ENCODE assay signal across 7 mouse cellular contexts in genomic region chr19:46037243-46037924, GRCm38 (mm10). TPM values are rescaled to one million over a fixed set of nuclear protein-coding genes. Genes with fewer than 3 reads are reported as not detected.
DNase-seq lines count a peak whose midpoint lies in the region; ATAC-seq lines count a peak whose summit lies in the region.

No protein-coding gene starts in this region.

- DNase-seq in neural tube, embryonic 11.5 days (ENCODE audit: low spot score), result no peak
- no peak for DNase-seq in neural tube, embryonic 10.5 days (ENCODE audit: extremely low spot score, low spot score)
- no peak for DNase-seq in retina, embryonic 14.5 days (ENCODE audit: low spot score)
- DNase-seq in left cerebral cortex, postnatal 25 days (ENCODE audit: low spot score in 2 of 2), result no peak

- peaks cover 33% of the 10 kb centered on the region for H3K36me3 ChIP-seq in neural tube, embryonic 11.5 days (ENCODE audit: control insufficient read depth, insufficient read depth, low read length)
- H3K36me3 ChIP-seq in embryonic facial prominence, embryonic 13.5 days, result peaks cover 43% of the 10 kb centered on the region
- H3K36me3 ChIP-seq in limb, embryonic 12.5 days, result peaks cover 48% of the 10 kb centered on the region
- peaks cover 37% of the 10 kb centered on the region for H3K36me3 ChIP-seq in neural tube, embryonic 15.5 days

- H3K9me3 ChIP-seq in neural tube, embryonic 11.5 days (ENCODE audit: control insufficient read depth, low read length), result no peaks in the 10 kb centered on the region
- no peaks in the 10 kb centered on the region for H3K9me3 ChIP-seq in embryonic facial prominence, embryonic 13.5 days
- H3K9me3 ChIP-seq in limb, embryonic 12.5 days, result no peaks in the 10 kb centered on the region
- no peaks in the 10 kb centered on the region for H3K9me3 ChIP-seq in neural tube, embryonic 15.5 days (replicated peaks)

- no peak for ATAC-seq in neural tube, embryonic 11.5 days (ENCODE audit: insufficient read depth, low FRiP score, low TSS enrichment)
- ATAC-seq in embryonic facial prominence, embryonic 13.5 days (ENCODE audit: insufficient number of reproducible peaks, insufficient read depth, low FRiP score, low TSS enrichment, low read depth), result no peak
- no peak for ATAC-seq in limb, embryonic 12.5 days (ENCODE audit: insufficient number of reproducible peaks, insufficient read depth, low FRiP score, low TSS enrichment, low read depth)
- ATAC-seq in neural tube, embryonic 15.5 days (ENCODE audit: low FRiP score), result no peak

- peak overlapping the region; percentile 98 for H3K4me3 ChIP-seq in neural tube, embryonic 11.5 days (ENCODE audit: low read depth, low read length)
- H3K4me3 ChIP-seq in embryonic facial prominence, embryonic 13.5 days, result peak overlapping the region; percentile 97
- peak overlapping the region; percentile 95 for H3K4me3 ChIP-seq in limb, embryonic 12.5 days (replicated peaks)
- peak overlapping the region; percentile 73 for H3K4me3 ChIP-seq in neural tube, embryonic 15.5 days (replicated peaks)

- 45% methylated on average over 6 of the region's 6 CpGs for WGBS in neural tube, embryonic 11.5 days
- 16% methylated on average over 6 of the region's 6 CpGs for WGBS in embryonic facial prominence, embryonic 13.5 days
- 46% methylated on average over 6 of the region's 6 CpGs for WGBS in limb, embryonic 12.5 days
- WGBS in neural tube, embryonic 15.5 days, result 21% methylated on average over 6 of the region's 6 CpGs

- peak overlapping the region; percentile 100 for H3K4me2 ChIP-seq in neural tube, embryonic 11.5 days (ENCODE audit: low read depth)
- peak overlapping the region; percentile 93 for H3K4me2 ChIP-seq in embryonic facial prominence, embryonic 13.5 days
- H3K4me2 ChIP-seq in limb, embryonic 12.5 days, result peak overlapping the region; percentile 98
- peak overlapping the region; percentile 92 for H3K4me2 ChIP-seq in neural tube, embryonic 15.5 days

- H3K9ac ChIP-seq in neural tube, embryonic 11.5 days (ENCODE audit: low read length), result peak overlapping the region; percentile 97
- peak overlapping the region; percentile 97 for H3K9ac ChIP-seq in embryonic facial prominence, embryonic 13.5 days
- H3K9ac ChIP-seq in limb, embryonic 12.5 days (replicated peaks), result peak overlapping the region; percentile 97
- peak overlapping the region; percentile 79 for H3K9ac ChIP-seq in neural tube, embryonic 15.5 days (replicated peaks)

- 0 out of 2 replicates have a peak overlapping the region, but pooled peaks have one; percentile 17 for H3K27ac ChIP-seq in neural tube, embryonic 11.5 days (ENCODE audit: low read depth, low read length)
- H3K27ac ChIP-seq in embryonic facial prominence, embryonic 13.5 days, result peak overlapping the region; percentile 99
- H3K27ac ChIP-seq in limb, embryonic 12.5 days, result peak overlapping the region; percentile 17
- peak overlapping the region; percentile 54 for H3K27ac ChIP-seq in neural tube, embryonic 15.5 days (replicated peaks)

- no peaks in the 10 kb centered on the region for H3K27me3 ChIP-seq in neural tube, embryonic 11.5 days (ENCODE audit: control insufficient read depth, insufficient read depth, low read length)
- no peaks in the 10 kb centered on the region for H3K27me3 ChIP-seq in embryonic facial prominence, embryonic 13.5 days
- H3K27me3 ChIP-seq in limb, embryonic 12.5 days, result no peaks in the 10 kb centered on the region
- H3K27me3 ChIP-seq in neural tube, embryonic 15.5 days (replicated peaks), result no peaks in the 10 kb centered on the region

- intact Hi-C loops in left cerebral cortex, postnatal 25 days (cut with DNase I), result no loop called here

- H3K4me1 ChIP-seq in neural tube, embryonic 11.5 days (ENCODE audit: control insufficient read depth, insufficient read depth, low read length), result peaks cover 43% of the 10 kb centered on the region
- peaks cover 51% of the 10 kb centered on the region for H3K4me1 ChIP-seq in embryonic facial prominence, embryonic 13.5 days
- peaks cover 48% of the 10 kb centered on the region for H3K4me1 ChIP-seq in limb, embryonic 12.5 days (replicated peaks)
- H3K4me1 ChIP-seq in neural tube, embryonic 15.5 days, result peaks cover 60% of the 10 kb centered on the region

RNA-seq across cellular contexts. Expression of gene Pprc1, which starts 7.3 kb away (rescaled TPM):
- polyA plus RNA-seq in neural tube, embryonic 11.5 days (2014; fragmentation: Nextera tagmentation; extraction: Ambion mirVana), result 42.2 and 46.1 TPM in 2 replicates
- 33.2 and 38.8 TPM in 2 replicates for polyA plus RNA-seq in embryonic facial prominence, embryonic 13.5 days (2015; fragmentation: Nextera tagmentation; extraction: Ambion mirVana)
- polyA plus RNA-seq in limb, embryonic 12.5 days (2016; fragmentation: Nextera tagmentation; extraction: Ambion mirVana), result 32.7 and 39.1 TPM in 2 replicates
- polyA plus RNA-seq in neural tube, embryonic 15.5 days (2015; fragmentation: Nextera tagmentation; extraction: Ambion mirVana), result 16.1 and 24.0 TPM in 2 replicates
- 10 to 100 TPM; 23.3 to 27.7 TPM for total RNA-seq in left cerebral cortex, postnatal 25 days (2021)

RNA-seq across cellular contexts. Expression of gene Ldb1, which starts 7.6 kb away (rescaled TPM):
- polyA plus RNA-seq in neural tube, embryonic 11.5 days (2014; fragmentation: Nextera tagmentation; extraction: Ambion mirVana), result 93.0 and 97.9 TPM in 2 replicates
- 121 and 124 TPM in 2 replicates for polyA plus RNA-seq in embryonic facial prominence, embryonic 13.5 days (2015; fragmentation: Nextera tagmentation; extraction: Ambion mirVana)
- polyA plus RNA-seq in limb, embryonic 12.5 days (2016; fragmentation: Nextera tagmentation; extraction: Ambion mirVana), result 135 and 145 TPM in 2 replicates
- polyA plus RNA-seq in neural tube, embryonic 15.5 days (2015; fragmentation: Nextera tagmentation; extraction: Ambion mirVana), result 93.4 and 93.9 TPM in 2 replicates
- 100 to 1,000 TPM; 104 to 105 TPM for total RNA-seq in left cerebral cortex, postnatal 25 days (2021)

RNA-seq across cellular contexts. Expression of gene Hps6, which starts 34.1 kb away (rescaled TPM):
- polyA plus RNA-seq in neural tube, embryonic 11.5 days (2014; fragmentation: Nextera tagmentation; extraction: Ambion mirVana), result 2.6 and 2.9 TPM in 2 replicates
- 7.3 and 7.4 TPM in 2 replicates for polyA plus RNA-seq in embryonic facial prominence, embryonic 13.5 days (2015; fragmentation: Nextera tagmentation; extraction: Ambion mirVana)
- 6.4 and 7.2 TPM in 2 replicates for polyA plus RNA-seq in limb, embryonic 12.5 days (2016; fragmentation: Nextera tagmentation; extraction: Ambion mirVana)
- 5.4 and 7.8 TPM in 2 replicates for polyA plus RNA-seq in neural tube, embryonic 15.5 days (2015; fragmentation: Nextera tagmentation; extraction: Ambion mirVana)
- 1 to 10 TPM; 5.7 TPM for total RNA-seq in left cerebral cortex, postnatal 25 days (2021)

RNA-seq across cellular contexts. Expression of gene Nolc1, which starts 38.3 kb away (rescaled TPM):
- 103 and 112 TPM in 2 replicates for polyA plus RNA-seq in neural tube, embryonic 11.5 days (2014; fragmentation: Nextera tagmentation; extraction: Ambion mirVana)
- polyA plus RNA-seq in embryonic facial prominence, embryonic 13.5 days (2015; fragmentation: Nextera tagmentation; extraction: Ambion mirVana), result 89.6 and 96.1 TPM in 2 replicates
- polyA plus RNA-seq in limb, embryonic 12.5 days (2016; fragmentation: Nextera tagmentation; extraction: Ambion mirVana), result 107 TPM in 2 replicates
- 59.4 and 67.9 TPM in 2 replicates for polyA plus RNA-seq in neural tube, embryonic 15.5 days (2015; fragmentation: Nextera tagmentation; extraction: Ambion mirVana)
- 10 to 100 TPM; 40.1 to 41.8 TPM for total RNA-seq in left cerebral cortex, postnatal 25 days (2021)

RNA-seq across cellular contexts. Expression of gene Armh3, which starts 39.1 kb away (rescaled TPM):
- polyA plus RNA-seq in neural tube, embryonic 11.5 days (2014; fragmentation: Nextera tagmentation; extraction: Ambion mirVana), result 16.7 and 17.9 TPM in 2 replicates
- 22.3 TPM in 2 replicates for polyA plus RNA-seq in embryonic facial prominence, embryonic 13.5 days (2015; fragmentation: Nextera tagmentation; extraction: Ambion mirVana)
- polyA plus RNA-seq in limb, embryonic 12.5 days (2016; fragmentation: Nextera tagmentation; extraction: Ambion mirVana), result 19.8 and 19.9 TPM in 2 replicates
- polyA plus RNA-seq in neural tube, embryonic 15.5 days (2015; fragmentation: Nextera tagmentation; extraction: Ambion mirVana), result 20.5 and 21.3 TPM in 2 replicates
- total RNA-seq in left cerebral cortex, postnatal 25 days (2021), result 10 to 100 TPM; 19.7 to 19.8 TPM

Comparison
In these comparisons a context has a peak if more than half of its experiments do, and no peak if none do; other contexts are left out.
1. H3K27ac ChIP-seq: peak in every context shown above with its lines; median percentile 99 in embryonic facial prominence, embryonic 13.5 days; 54 in neural tube, embryonic 15.5 days; 17 in neural tube, embryonic 11.5 days; 17 in limb, embryonic 12.5 days.